Mouse (Mus musculus) bone marrow, adult 2 months (tissue): ENCODE data around the gene Krtap5-5.

Experiments used
- CTCF ChIP-seq: fragments of 200-500 bp; IDR thresholded peaks from 2 replicates; pipeline ENCODE4 v1.5.1; 2011; ENCODE audit warnings: low read length, control low read depth; ENCODE audit not compliant: control insufficient read depth, insufficient read depth
- POLR2A ChIP-seq: fragments of 200-500 bp; IDR thresholded peaks from 2 replicates; pipeline ENCODE4 v1.6.1; 2011; ENCODE audit warnings: low read depth, mild to moderate bottlenecking, control low read depth, low read length, borderline replicate concordance; ENCODE audit not compliant: control insufficient read depth

DNA sequence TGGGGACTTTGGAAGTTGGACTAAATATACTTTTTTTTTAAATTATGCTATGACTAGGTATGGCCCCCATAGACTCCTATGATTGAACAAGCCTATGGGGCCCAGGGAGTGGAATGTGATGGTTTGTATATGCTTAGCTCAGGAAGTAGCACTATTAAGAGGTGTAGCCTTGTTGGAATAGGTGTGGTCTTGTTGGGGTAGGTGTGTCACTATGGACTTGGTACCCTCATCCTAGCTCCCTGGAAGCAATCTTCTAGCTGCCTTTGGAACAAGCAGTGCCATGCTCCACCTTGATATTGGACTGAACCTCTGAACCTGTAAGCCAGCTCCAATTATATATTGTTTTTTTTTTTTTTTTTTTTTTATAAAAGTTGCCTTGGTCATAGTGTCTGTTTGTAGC, 24.3 kb downstream of the Krtap5-5 start:
- TF ChIP-seq POLR2A, result no peak
- TF ChIP-seq CTCF, result no peak
